Mouse (Mus musculus) liver, adult 2 months (tissue): ENCODE measurements around the gene Galnt14. TPM values are rescaled to one million over a fixed set of nuclear protein-coding genes. Genes with fewer than 3 reads are reported as not detected.

Experiments
- DNase-seq: peaks from one replicate; pipeline ENCODE4 v3.0.0-alpha.2; 2011; ENCODE audit warnings: low read depth, low spot score; ENCODE audit errors: extremely low read depth
- H3K27ac ChIP-seq: fragments of 200-500 bp; replicated peaks from 2 replicates; pipeline ENCODE4 v1.5.1; 2012; ENCODE audit warnings: low read depth, mild to moderate bottlenecking, control low read depth, inconsistent platforms, low read length; ENCODE audit not compliant: insufficient read depth
- H3K27me3 ChIP-seq: fragments of 200-500 bp; 2 replicates; pipeline ENCODE4 v1.6.1; 2012; ENCODE audit warnings: mild to moderate bottlenecking, moderate library complexity, low read length, inconsistent platforms; ENCODE audit not compliant: control insufficient read depth, insufficient read depth
- H3K36me3 ChIP-seq: fragments of 200-500 bp; 2 replicates; pipeline ENCODE4 v1.6.1; 2012; ENCODE audit warnings: low read length, inconsistent platforms; ENCODE audit not compliant: control insufficient read depth, insufficient read depth
- H3K4me1 ChIP-seq: fragments of 200-500 bp; 2 replicates; pipeline ENCODE4 v1.6.1; 2011; ENCODE audit warnings: low read length; ENCODE audit not compliant: control insufficient read depth, insufficient read depth
- H3K4me3 ChIP-seq: fragments of 200-500 bp; 2 replicates; pipeline ENCODE4 v1.5.1; 2011; ENCODE audit warnings: low read depth, mild to moderate bottlenecking, control low read depth, low read length, moderate library complexity; ENCODE audit not compliant: insufficient read depth
- H3K79me2 ChIP-seq: fragments of 200-500 bp; 2 replicates; pipeline ENCODE4 v1.6.1; 2012; ENCODE audit warnings: inconsistent platforms, mild to moderate bottlenecking, low read length, moderate library complexity; ENCODE audit not compliant: control insufficient read depth, insufficient read depth
- H3K9ac ChIP-seq: fragments of 200-500 bp; 2 replicates; pipeline ENCODE4 v1.6.1; 2012; ENCODE audit warnings: low read depth, mild to moderate bottlenecking, control low read depth, inconsistent platforms, low read length
- CTCF ChIP-seq: fragments of 200-500 bp; IDR thresholded peaks from 2 replicates; pipeline ENCODE4 v1.5.1; 2011; ENCODE audit warnings: low read depth, low read length, control low read depth
- POLR2A ChIP-seq: fragments of 200-500 bp; IDR thresholded peaks from 2 replicates; pipeline ENCODE4 v1.6.1; 2011; ENCODE audit warnings: low read length, control low read depth; ENCODE audit not compliant: insufficient read depth; ENCODE audit errors: extremely low read depth
- polyA plus RNA-seq: library from polyadenylated mRNA; depleted of rRNA; stranded (reverse); fragments of >200 nt; gene quantifications from 2 replicates; pipeline ENCODE4 v1.2.3, GENCODE M21; 2012; rRNA removed
- total RNA-seq: library from RNA; depleted of rRNA; stranded (reverse); fragments of >200 nt; gene quantifications from 2 replicates; pipeline ENCODE4 v1.2.3, GENCODE M21; 2014; rRNA removed

Galnt14 gene
- total and polyA plus RNA-seq, 2 experiments, result 0.18 to 0.44 TPM

DNA sequence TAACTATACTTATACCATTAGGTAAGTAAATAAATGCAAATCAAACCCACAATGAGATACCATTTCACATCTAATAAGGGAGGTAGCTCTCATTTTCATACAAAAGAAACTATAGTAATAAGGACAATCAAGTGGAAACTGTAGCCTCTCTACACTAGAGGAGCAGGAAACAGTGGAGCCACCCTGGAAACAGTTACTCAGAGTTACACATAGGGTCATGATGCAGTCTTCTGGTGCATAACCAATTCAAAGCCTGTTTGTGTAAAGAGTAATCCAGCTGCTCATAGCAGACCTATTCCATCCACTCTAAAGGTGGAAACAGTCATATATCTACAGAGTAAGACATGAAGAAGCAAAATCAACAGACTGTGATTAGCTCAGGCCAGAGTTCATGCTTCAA is 261.1 kb downstream of the Galnt14 start:
- Histone ChIP-seq H3K4me3 (no peak overlapping the region), H3K27ac (no peak overlapping the region), H3K4me1 (no peaks in the 10 kb centered on the region), H3K36me3 (no peaks in the 10 kb centered on the region), H3K9ac (no peak overlapping the region), H3K79me2 (no peaks in the 10 kb centered on the region), H3K27me3 (no peaks in the 10 kb centered on the region)
- no peak for DNase-seq
- TF ChIP-seq CTCF (no peak), POLR2A (no peak)

Other genes with a start within 250 kb of the Galnt14 start
- 37.5 and 40.6 TPM in 2 replicates for gene Ehd3, start 93.7 kb upstream of the Galnt14 start, total RNA-seq
- 26.0 and 30.6 TPM in 2 replicates for gene Ehd3, start 93.7 kb upstream of the Galnt14 start, polyA plus RNA-seq
- gene Xdh, start 239.7 kb upstream of the Galnt14 start, total RNA-seq, result 115 and 122 TPM in 2 replicates
- gene Xdh, start 239.7 kb upstream of the Galnt14 start, polyA plus RNA-seq, result 71.1 and 85.8 TPM in 2 replicates